Mouse (Mus musculus): ENCODE data around the gene Tmem178. TPM values are rescaled to one million over a fixed set of nuclear protein-coding genes. Genes with fewer than 3 reads are reported as not detected.

Gene Tmem178
- polyA plus RNA-seq, 1 experiment from 2014 or later, result 23.1 TPM

DNA sequence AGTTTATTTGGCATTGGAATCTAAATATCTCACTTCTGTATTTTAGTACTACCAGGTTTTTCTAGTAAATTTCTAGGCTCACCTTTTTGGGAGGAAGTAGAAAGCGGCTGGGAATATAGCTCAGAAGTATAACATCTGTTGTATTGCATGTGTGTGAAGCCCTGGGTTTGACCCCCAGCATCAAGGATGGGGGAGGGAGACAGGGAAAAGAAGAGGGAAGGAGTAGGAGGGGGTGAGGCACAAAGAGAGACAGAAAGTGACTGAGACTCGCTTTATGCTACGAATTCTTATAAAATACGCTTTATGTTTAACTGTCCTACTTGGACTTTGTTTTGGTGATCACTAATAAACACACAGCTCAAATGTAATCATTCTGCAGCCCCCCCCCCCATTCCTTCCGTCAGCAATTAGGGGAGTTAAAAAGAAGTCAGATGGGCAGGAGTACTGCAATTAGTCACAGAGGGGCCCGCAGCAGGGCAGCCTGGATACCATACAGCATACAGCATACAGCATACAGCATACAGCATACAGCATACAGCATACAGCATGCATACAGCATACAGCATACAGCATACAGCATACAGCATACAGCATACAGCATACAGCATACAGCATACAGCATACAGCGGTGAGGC lies 103.6 kb downstream of the Tmem178 start:
- no peak overlapping the region for H3K9ac ChIP-seq (replicated peaks; ENCODE audit: low read depth)
- H3K27me3 ChIP-seq (replicated peaks; ENCODE audit: insufficient read depth, low read length), result no peaks in the 10 kb centered on the region
- H3K4me1 ChIP-seq (ENCODE audit: insufficient read depth, low read depth, low read length), result no peaks in the 10 kb centered on the region
- no peaks in the 10 kb centered on the region for H3K9me3 ChIP-seq (ENCODE audit: low read length)
- no peak for TF ChIP-seq CTCF (IDR thresholded peaks at IDR 0.05)
- TF ChIP-seq EP300 (IDR thresholded peaks at IDR 0.05), result no peak
- H3K4me2 ChIP-seq (replicated peaks; ENCODE audit: low read depth, low read length), result no peak overlapping the region
- 73% methylated on average over 7 of the region's 7 CpGs for WGBS
- H3K36me3 ChIP-seq (ENCODE audit: insufficient read depth, low read length), result no peaks in the 10 kb centered on the region; the same call in 1 of the 2 replicates
- DNase-seq (ENCODE audit: low spot score), result no peak
- no peak overlapping the region for H3K27ac ChIP-seq (ENCODE audit: low read length)
- no peak for ATAC-seq
- H3K4me3 ChIP-seq (ENCODE audit: low read depth, low read length), result no peak overlapping the region

Other genes starting within 250 kb of the Tmem178 start
- gene Map4k3, start 216.1 kb upstream of the Tmem178 start, polyA plus RNA-seq (2015; fragmentation: Nextera tagmentation; extraction: Ambion mirVana), result 37.5 and 44.2 TPM in 2 replicates
- 9.0 and 10.0 TPM in 2 replicates for gene Thumpd2, start 120.5 kb downstream of the Tmem178 start, polyA plus RNA-seq (2015; fragmentation: Nextera tagmentation; extraction: Ambion mirVana)